Mouse (Mus musculus): ENCODE results near the gene Eif4g3.

Gene Eif4g3

DNA sequence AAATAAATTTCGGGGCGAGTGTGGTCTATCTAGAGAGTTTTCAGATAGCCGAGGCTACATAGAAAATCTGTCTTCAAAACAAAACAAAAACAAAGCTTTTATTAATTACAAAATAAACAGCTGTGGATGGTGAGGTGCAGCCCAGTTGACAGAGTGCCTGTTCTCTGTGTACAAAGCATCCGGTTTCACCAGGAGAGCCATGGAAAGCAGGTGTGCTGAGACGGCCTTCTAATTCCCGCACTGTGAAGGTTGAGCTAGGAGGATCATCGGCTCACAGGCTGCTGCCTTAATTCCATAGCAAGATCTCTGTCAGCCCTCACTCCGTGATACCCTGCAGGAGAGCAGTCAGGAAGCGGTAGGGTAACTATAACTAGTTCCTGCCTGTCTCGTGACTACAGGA is 109.0 kb downstream of the Eif4g3 start:
- WGBS = 59% methylated on average over 10 of the region's 10 CpGs

DNA sequence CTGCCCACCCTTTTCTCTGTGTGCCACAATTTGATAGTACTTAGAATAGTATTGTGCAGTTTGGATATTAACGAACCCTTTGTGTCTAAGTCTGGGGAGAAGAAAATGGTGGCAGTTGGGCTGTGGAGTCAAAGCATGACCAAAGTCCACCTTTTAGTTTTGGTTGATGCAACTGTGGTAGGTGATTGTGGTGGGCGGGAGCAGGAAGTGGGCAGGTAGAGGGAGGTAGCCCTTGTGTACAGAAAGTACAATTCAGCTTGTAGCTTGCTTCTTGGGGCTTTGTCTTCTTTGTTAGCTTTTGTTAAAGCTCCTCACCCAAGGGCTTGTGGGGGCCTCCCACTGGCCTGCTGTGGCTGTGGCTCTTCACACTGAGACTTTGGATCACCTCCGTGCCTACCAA is 109.6 kb downstream of the Eif4g3 start:
- 68% methylated on average over 3 of the region's 3 CpGs for WGBS

DNA sequence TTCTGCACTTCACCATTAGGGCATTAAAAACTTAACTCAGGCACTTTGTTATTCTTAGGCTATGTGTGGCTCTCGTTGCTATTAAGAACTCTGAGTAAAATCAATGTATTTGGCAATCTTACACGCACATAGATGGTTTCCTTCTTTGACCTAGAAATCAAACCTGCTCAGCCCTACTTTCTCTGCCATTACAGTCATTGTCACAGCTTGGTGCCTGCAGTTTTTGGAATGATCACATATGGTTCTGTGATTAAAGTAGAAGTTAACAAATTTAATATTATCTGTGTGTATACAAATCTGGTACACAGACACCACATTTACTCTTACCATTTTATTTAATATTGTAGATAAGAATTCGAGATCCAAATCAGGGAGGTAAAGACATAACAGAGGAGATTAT is 112.1 kb downstream of the Eif4g3 start:
- 63% methylated on average over 3 of the region's 3 CpGs for WGBS

DNA sequence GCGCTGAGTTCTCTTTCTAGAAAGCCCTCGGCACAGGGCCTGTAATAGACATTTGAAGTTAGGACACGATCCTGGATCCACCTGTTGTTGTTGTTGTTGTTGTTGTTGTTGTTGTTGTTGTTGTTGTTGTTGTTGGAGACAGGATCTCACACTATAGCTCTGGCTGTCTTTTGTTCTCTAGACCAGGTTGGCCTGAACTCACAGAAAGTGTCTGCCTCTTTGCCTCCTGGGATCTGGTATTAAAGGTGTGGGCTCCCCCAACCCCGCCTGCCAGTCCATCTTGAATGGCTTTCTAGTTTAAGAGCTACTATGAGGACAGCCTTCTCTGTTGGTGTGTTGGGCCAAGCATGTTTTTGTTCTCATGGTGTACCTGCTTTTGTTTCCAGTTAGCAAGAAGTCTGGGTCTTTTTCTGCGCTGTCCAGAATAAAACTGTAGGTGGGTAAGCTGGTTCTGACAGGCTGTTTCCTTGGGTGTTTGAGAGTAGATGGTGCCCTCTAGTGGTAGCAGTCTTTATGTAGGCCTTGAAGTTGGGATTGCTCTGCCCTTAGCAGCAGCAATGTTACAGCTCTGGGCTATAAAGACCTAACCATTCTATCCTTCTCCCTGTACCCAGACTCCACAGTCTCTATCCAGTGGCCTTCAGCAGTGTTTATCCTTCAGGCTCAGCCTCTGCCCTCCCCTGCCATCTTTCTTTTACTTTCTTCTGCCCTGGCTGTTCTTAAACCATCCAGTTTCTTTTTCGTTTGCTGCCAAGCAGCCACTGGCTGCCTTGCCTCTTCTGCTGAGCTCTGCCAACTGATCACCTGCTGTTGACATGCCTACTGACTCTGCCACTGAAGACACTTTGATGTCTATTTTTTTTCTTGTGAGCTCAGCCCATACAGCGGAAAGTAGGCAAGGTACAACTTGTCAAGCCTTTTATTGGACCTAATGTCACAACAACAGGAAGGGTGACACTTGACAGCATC is 114.9 kb downstream of the Eif4g3 start:
- WGBS = 60% methylated on average over 7 of the region's 7 CpGs

DNA sequence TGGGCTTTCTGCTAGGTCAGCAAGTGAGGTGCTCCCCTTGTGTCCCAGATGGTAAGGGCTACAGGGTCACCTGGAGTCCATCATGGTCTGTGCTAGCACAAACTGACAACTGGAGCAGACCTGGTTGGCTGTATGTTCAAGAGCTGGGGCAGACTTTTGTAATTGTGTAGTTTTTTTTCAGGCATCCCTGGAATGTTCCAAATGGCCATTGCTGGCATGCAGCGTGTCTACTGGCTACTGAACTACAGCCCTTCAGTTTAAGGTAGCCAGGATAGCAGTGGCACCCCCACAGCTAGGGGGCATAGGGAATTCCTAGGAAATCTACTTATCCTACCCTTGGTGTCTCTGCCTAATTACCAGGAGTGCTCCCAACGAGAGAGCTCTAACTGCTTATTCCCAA is 115.7 kb downstream of the Eif4g3 start:
- 66% methylated on average over 2 of the region's 2 CpGs for WGBS

DNA sequence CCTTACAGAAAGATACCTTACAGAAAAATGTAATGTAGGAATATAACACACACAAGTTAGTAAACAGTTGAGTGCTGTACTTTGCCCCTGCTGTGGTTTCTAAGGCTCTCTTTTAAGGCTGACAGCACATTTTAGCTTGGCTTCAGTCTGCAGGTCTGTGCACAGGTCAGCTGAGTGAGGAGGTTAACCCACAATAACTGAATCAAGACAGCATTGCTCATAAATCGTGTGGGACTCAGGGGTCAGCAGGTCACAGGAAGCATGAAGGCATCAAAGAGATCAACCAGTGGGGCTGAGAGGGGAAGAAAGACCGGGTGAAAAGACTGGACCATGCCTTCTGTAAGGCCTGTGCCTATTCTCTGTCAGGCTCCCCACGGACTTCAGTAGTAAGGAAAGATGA is 116.5 kb downstream of the Eif4g3 start:
- WGBS = 61% methylated on average over 3 of the region's 3 CpGs

DNA sequence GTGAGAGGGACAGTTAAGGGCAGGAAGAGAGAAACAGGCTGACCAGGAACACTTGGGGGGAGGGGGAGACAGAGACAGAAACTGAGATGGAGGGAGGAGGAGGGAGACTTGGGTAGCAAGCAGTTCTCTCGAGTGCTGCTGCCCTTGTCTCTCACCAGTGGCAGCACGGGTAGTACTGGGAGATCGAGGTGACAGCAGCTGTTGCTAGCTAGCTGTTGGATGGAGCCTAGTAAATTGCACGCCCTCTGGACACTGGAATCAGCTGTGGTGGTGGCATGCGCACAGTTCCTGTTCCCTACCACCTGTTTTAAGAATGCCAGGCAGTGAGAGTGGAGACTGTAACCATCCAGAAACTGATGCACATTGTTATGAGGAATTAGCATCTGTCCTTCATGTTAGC is 119.0 kb downstream of the Eif4g3 start:
- 49% methylated on average over 5 of the region's 5 CpGs for WGBS

DNA sequence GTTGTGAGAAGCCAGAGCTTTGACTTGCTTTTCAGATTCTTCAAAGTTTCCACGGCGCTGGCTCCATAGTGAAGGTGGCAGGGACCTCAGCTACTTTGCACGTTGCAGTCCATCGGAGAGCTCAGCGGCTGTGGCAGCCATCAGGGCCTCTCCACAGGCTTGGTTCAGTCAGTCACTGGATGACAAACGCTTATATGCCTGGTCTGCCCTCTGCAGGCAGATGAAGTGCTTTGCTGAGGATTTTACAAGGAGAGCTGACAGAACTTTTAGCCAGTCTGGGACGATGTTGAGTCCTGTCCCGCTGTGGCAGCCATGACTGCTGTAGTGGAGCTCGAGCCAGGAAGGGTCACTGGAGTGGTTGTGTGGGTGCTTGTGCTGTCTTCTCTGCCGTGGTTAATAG is 126.9 kb downstream of the Eif4g3 start:
- WGBS = 29% methylated on average over 10 of the region's 10 CpGs

DNA sequence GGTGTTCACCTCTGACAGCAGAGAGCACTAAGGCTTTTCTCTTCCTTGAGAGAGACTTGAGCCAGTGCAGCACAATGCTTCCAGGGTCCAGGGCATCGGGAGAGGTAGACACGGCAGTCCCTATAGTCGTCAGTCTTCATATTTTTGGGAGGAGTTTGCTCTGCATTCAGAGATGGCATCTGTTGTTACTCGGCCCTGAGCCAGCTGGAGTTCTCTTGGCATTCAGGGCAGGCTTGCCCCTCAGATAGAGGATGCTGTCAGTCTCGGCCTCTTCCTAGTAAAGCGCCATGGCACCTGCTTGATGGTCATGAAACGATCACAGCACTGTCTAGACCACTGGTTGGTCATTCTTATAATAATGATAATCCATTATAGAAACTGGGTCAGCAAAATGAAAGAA is 131.2 kb downstream of the Eif4g3 start:
- WGBS = 40% methylated on average over 7 of the region's 7 CpGs

DNA sequence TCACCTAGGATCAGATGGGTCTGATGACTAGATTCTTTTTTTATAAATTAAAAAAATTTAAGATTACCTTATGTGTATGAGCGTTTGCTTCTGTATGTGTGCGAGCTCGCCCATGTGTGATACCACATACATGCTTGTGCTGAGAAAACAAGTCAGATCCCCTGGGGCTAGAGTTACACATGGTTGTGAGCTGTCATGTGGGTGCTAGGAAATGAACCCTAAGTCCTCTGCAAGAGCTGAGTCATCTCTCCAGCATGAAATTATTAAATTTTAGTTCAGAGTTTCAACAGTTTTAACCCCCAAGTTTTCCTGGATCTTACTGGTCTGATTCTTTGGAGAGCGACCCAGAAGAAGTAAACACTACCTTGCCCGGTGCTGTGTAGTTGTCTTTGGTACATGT is 134.5 kb downstream of the Eif4g3 start:
- WGBS = 89% methylated on average over 5 of the region's 5 CpGs

DNA sequence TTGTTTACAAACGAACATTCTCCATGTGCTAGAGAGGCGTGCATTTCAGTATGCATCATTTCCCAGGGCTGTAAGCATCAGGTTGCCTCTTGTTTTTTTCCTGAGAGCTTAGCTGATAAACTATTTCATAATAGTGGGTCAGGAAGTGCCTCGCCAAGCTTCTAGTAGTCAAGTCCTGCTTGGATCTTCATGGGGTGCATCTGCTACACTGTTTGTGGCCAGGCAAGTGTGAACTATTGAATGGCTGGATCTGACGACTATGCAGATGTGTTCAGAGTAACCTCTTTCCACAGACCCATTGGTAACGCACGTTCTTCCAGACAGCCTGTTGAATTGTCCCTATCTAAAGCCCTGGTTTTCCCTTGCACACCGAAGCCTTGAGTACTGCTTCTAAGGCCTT is 135.0 kb downstream of the Eif4g3 start:
- 85% methylated on average over 7 of the region's 7 CpGs for WGBS

DNA sequence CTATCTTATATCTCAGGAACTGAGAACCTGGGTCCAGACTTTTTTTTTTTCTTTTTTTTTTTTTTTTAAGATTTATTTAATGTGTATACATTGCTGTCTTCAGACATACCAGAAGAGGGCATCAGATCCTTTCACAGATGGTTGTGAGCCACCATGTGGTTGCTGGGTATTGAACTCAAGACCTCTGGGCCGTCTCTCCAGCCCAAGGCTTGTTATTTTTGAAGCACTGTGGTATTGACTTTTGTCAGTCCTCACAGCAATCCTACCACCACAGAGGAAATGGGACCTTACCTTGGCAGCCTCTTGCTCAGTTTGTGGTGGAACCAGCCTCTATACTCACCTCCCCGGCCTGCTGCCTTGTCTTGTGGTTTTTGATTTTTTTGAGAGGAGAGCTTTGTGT is 137.3 kb downstream of the Eif4g3 start:
- 52% methylated on average over 2 of the region's 2 CpGs for WGBS

DNA sequence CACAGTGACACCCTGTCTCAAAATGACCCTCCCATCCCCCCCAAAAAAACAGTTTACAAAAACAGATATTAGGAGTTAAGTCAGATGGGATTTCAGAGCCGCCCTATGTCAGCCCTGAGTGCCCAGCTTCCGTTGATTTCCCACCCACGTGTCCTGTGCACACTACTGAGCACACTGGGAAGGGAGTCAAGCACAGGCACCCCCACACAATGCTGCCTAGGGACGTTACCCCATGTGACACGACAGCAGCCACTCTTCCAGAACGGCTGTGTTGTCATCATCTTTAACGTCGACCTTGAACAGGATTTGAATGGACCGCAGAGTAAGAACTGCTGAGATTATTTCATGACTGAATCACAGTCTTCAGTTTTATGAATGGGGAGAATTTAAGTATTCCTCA is 138.4 kb downstream of the Eif4g3 start:
- 25% methylated on average over 9 of the region's 9 CpGs for WGBS

DNA sequence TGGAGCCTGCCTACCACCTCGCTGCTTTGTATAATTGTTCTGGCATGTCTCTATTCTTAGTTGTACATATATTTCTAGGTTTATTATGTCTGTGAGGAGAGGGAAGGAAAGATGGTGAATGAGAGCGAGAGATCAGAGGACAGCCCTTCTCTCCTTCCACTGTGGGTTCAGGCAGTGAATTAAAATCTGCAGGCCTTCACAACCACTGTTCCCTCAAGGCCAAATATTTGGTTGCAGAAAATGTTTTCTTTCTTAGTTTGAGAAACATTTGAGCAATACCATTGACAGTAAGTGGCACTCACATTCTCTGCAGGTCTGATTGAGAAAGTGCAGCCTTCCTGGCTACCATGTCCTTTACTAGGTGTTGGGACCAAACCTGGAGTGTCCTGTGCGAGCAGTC is 138.9 kb downstream of the Eif4g3 start:
- WGBS = 61% methylated on average over 3 of the region's 3 CpGs

DNA sequence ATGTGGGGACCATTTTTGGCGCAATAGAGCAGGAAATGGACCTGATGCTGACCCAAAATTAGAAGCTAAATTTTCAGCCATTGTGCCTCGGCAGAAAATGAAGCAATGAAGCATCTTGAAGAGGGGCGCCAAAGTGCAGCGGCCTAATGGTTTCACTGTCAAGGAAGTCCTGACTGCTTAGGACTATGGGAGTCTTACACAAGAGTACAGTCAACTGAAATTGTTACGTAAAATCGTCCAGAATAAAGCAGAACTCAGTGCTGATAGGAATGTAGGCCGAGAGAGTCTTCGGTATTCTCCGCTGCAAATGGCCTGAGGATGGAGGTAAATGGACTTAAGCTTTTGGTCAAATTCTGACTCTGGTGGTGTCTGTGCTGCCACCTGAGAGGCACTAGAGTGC is 140.5 kb downstream of the Eif4g3 start:
- WGBS = 77% methylated on average over 9 of the region's 9 CpGs

DNA sequence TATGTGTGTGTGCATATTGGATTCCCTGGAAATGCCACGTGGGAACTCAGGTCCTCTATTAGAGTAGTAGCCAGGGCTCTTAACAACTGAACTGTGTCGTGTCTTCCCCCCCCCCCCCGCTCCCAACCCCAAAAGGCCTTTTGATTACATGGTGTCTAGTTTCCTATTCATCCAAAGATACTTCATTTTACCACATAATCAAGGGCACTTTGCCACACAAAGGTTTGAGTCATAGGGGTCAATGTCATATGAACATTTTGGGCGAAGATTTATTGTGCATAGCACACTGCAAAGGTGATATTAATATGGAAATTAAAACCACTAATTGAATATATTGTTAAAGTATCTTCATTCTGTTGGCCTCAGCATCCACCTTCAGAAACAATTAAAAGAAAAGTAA is 144.5 kb downstream of the Eif4g3 start:
- WGBS = 57% methylated on average over 4 of the region's 4 CpGs

DNA sequence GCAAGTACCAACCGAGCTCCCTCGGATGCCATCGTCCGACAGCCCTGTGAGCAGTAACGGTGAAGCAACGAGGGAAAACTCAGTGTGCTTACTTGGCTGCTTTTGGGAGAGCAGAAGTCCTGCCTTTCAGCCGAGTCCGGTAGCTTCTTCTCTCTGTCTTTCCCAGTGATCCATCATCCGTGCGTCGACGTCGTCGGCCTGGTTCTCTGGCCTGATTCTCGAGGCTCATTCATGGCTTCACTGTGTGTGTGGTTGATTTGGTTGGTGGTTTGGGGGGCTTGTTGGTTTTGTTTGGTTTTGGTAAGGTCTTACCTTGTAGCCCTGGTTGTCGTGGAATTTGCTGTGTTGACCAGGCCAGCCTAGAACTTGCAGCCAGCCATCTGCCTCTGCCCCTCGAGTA is 145.0 kb downstream of the Eif4g3 start:
- 85% methylated on average over 17 of the region's 17 CpGs for WGBS

DNA sequence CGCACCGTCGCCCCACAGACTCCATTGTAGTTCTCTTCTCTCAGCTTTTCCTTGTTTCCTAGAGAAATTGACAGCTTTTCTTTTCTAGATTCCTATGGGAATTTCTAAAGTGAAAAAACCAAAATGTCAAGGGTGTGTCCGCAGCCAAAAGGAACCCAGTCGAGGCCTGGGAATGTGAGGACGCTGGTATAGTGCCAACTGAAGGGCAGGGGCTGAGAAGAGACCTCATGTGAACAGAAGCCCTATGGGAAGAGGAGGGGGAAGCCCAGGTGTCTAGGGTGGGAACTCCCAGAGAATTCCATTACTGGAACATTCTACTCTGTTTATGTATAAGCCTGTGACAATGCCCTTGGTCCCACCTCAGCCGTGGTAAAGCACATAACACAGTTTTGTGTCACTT is 145.4 kb downstream of the Eif4g3 start:
- 65% methylated on average over 7 of the region's 7 CpGs for WGBS

DNA sequence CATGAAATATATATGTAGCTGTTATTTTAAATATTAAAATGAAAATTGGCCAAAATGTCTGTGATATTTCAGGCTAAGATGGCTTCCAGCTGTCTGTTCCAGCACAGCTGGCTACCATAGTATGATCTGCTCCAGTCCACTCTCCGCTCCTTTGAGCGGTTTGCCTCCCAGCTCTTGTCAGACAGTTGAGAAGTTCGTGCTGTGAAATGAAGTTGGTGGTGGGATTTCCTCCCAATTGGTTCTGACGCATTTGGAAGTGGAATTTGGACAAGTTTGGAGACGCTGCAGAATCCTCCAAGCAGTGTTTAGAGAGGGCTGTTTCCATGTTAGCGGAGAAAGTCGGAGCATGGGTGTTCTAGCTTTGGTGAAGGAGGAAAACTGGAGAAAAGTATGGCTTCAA is 148.5 kb downstream of the Eif4g3 start:
- WGBS = 68% methylated on average over 7 of the region's 7 CpGs

DNA sequence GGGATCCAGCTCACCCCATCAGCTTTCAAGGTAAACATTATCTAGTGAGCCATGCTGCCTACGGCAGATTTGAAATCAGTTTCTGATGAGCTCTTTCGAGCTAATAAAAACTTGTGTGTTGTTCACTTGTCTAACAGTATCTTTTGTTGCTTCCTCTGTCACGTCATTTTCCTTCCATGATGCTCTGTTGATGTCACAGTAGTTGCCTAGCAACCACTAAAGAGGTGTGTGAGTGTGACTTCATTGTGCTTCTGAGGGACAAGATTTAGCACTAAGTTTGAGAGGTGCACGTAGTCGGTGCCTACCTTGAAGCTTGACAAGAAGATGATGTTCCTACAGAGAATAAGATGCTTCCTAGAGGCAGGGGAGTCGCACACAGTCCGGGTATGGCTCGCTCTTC is 154.4 kb downstream of the Eif4g3 start:
- WGBS = 67% methylated on average over 8 of the region's 8 CpGs

DNA sequence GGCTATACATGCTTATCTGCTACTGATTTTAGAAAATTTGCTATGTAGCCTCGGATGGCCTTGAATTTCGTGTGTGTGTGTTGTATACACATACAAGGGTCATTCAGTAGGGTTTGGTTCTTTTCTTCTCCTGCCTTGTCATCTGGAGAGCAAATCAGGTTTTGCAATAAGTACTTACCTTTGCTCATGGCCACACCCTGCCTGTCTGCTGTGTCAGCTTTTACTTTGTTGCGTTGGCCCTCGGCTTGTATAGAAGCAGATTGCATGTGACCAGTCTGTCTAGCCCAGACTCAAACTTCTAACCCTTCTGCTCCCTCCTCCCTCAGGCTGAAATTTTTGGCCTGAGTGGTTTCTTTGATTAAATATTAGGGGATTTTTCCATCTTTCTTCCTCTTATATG is 157.2 kb downstream of the Eif4g3 start:
- 92% methylated on average over 4 of the region's 4 CpGs for WGBS

DNA sequence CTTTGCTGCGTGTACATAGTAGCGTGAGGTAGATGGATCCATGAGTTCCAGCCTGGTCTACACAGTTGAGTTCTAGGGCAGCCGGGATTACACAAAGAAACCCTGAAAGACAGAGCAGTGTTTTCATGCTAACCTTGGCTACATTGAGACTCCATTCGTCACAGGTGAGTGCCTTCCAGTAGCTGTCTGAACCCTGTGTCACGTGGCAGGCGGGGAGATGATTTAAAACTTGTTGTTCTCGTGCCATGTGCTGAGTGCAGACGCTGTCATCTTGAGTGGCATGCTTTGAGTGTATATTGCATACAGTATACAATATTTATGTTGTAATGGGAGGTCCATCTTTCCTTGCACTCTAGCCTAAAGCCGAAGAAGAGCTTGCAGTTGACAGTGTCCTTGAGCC is 158.4 kb downstream of the Eif4g3 start:
- 87% methylated on average over 9 of the region's 9 CpGs for WGBS

DNA sequence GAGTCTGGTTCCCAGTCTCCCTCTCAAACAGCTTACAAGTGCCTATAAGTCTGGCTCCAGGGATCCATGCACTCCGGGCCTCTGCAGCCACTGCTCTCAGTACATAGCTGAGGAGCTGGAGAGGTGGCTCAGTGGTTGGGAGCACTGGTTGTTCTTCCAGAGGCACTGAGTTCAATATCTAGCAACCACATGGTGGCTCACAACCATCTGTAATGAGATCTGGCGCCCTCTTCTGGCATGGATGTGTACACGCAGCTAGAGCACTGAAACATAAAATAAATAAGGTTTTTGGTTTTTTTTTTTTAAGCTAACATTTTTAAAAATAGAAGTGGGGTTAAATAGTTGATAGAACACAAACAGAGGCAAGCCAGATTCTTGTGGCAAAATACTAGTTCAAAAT is 161.2 kb downstream of the Eif4g3 start:
- 54% methylated on average over 3 of the region's 3 CpGs for WGBS

DNA sequence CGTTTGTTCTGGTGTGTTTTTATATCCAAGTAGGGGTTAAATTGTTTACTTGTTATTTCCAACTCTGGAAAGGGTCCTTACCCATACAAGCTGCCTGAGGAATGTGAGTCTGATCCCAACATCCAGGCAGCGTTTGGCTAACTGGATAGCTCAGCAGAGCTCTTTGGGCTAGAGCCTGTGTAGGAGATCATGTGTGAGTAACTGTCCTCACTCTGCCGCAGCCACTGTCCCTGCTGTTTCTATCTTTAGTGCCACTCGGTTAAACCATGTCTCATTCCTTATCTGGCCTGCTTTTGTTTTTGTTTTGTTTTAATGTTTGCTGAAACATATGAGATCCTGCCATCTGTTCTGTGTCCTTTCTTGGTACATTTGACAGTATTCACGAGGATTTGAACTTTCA is 168.1 kb downstream of the Eif4g3 start:
- WGBS = 42% methylated on average over 5 of the region's 5 CpGs
